Mouse (Mus musculus): ENCODE results near the gene Mis12.

GRCm38 (mm10) chr11:71019201-71020068 is at the start of gene Mis12, which contains the start of gene Derl2:
- TF ChIP-seq CTCF (IDR thresholded peaks at IDR 0.05; ENCODE audit: insufficient read depth, low read length) (no peak), POLR2A (IDR thresholded peaks at IDR 0.05; ENCODE audit: borderline replicate concordance, extremely low read depth, low read depth, low read length) (peak; percentile 72; the same call in 1 of the 2 replicates)
